Mouse (Mus musculus) MEL (cell line): ENCODE data around the gene Btnl1. TPM values are rescaled to one million over a fixed set of nuclear protein-coding genes. Genes with fewer than 3 reads are reported as not detected.

Experiments
- DNase-seq: peaks from one replicate; pipeline ENCODE4 v3.0.0; 2011; ENCODE audit warnings: low read depth, low spot score
- H3K27ac ChIP-seq: 2 replicates; pipeline ENCODE4 v1.5.1; 2012; ENCODE audit warnings: low read depth, mild to moderate bottlenecking, control low read depth, low read length, moderate library complexity; ENCODE audit not compliant: control insufficient read depth
- H3K27me3 ChIP-seq, 2 experiments: fragments of 150-350 bp in 1 of 2; sonication (generic) in 1 of 2; 2 replicates each; pipeline ENCODE4 v1.6.1; 2012; ENCODE audit warnings: low read length in 2 of 2, mild to moderate bottlenecking in 2 of 2, improper control_type of control experiment in 1 of 2, moderate library complexity in 1 of 2; ENCODE audit not compliant: insufficient read depth in 2 of 2, control insufficient read depth in 1 of 2
- H3K36me3 ChIP-seq, 2 experiments: 2 replicates each; pipeline ENCODE4 v1.6.1; 2012 to 2014; ENCODE audit warnings: low read length in 2 of 2, improper control_type of control experiment in 1 of 2, inconsistent platforms in 1 of 2, mild to moderate bottlenecking in 1 of 2; ENCODE audit not compliant: insufficient read depth in 2 of 2, control insufficient read depth in 1 of 2
- H3K4me1 ChIP-seq, 2 experiments: fragments of 150-350 bp in 1 of 2; sonication (generic) in 1 of 2; 2 replicates each; pipeline ENCODE4 v1.6.1; 2012; ENCODE audit warnings: low read length in 2 of 2, improper control_type of control experiment in 1 of 2, mild to moderate bottlenecking in 1 of 2; ENCODE audit not compliant: insufficient read depth in 2 of 2, control insufficient read depth in 1 of 2
- H3K4me3 ChIP-seq, 2 experiments: fragments of 150-350 bp in 1 of 2; sonication (generic) in 1 of 2; 2 replicates each; pipeline ENCODE4 v1.5.1; 2012; ENCODE audit warnings: low read depth in 2 of 2, low read length in 2 of 2, mild to moderate bottlenecking in 2 of 2, moderate library complexity in 2 of 2, control low read depth in 1 of 2, improper control_type of control experiment in 1 of 2; ENCODE audit not compliant: control insufficient read depth in 1 of 2, insufficient read depth in 1 of 2
- H3K79me2 ChIP-seq: 2 replicates; pipeline ENCODE4 v1.6.1; 2012; ENCODE audit warnings: mild to moderate bottlenecking, low read length, moderate library complexity; ENCODE audit not compliant: control insufficient read depth, poor library complexity, insufficient read depth
- H3K9ac ChIP-seq: 2 replicates; pipeline ENCODE4 v1.6.1; 2012; ENCODE audit warnings: low read depth, mild to moderate bottlenecking, control low read depth, low read length, moderate library complexity; ENCODE audit not compliant: control insufficient read depth, poor library complexity, severe bottlenecking
- H3K9me3 ChIP-seq: fragments of 150-350 bp; sonication (generic); replicated peaks from 2 replicates; pipeline ENCODE4 v1.6.1; 2012; ENCODE audit warnings: mild to moderate bottlenecking, low read length, improper control_type of control experiment, moderate library complexity; ENCODE audit not compliant: insufficient read depth
- CHD1 ChIP-seq: IDR thresholded peaks from 2 replicates; pipeline ENCODE4 v1.6.1; 2012; ENCODE audit warnings: low read depth, mild to moderate bottlenecking, inconsistent platforms, low read length, improper control_type of control experiment
- CHD2 ChIP-seq: IDR thresholded peaks from 2 replicates; pipeline ENCODE4 v1.6.1; 2011; ENCODE audit warnings: low read length, improper control_type of control experiment
- E2F4 ChIP-seq: IDR thresholded peaks from 2 replicates; pipeline ENCODE4 v1.6.1; 2011; ENCODE audit warnings: low read depth, low read length, improper control_type of control experiment, borderline replicate concordance
- EP300 ChIP-seq, 2 experiments: IDR thresholded peaks; 2 replicates each; pipeline ENCODE4 v1.6.1; 2011; ENCODE audit warnings: improper control_type of control experiment in 2 of 2, low read length in 2 of 2, low read depth in 1 of 2, mild to moderate bottlenecking in 1 of 2
- MYC ChIP-seq: IDR thresholded peaks from 2 replicates; pipeline ENCODE4 v1.6.1; 2011; ENCODE audit warnings: low read depth, mild to moderate bottlenecking, low read length, improper control_type of control experiment, moderate library complexity
- NRF1 ChIP-seq: IDR thresholded peaks from 2 replicates; pipeline ENCODE4 v1.6.1; 2014; ENCODE audit warnings: low read depth, mild to moderate bottlenecking, inconsistent platforms, low read length, improper control_type of control experiment, moderate library complexity; ENCODE audit not compliant: poor library complexity, insufficient read depth, severe bottlenecking
- TCF12 ChIP-seq: IDR thresholded peaks from 2 replicates; pipeline ENCODE4 v1.6.1; 2014; ENCODE audit warnings: low read depth, mild to moderate bottlenecking, inconsistent platforms, low read length, improper control_type of control experiment, moderate library complexity
- UBTF ChIP-seq: IDR thresholded peaks from 2 replicates; pipeline ENCODE4 v1.6.1; 2012; ENCODE audit warnings: low read depth, mild to moderate bottlenecking, inconsistent platforms, low read length, improper control_type of control experiment, moderate library complexity, borderline replicate concordance; ENCODE audit not compliant: insufficient read depth
- USF1 ChIP-seq: IDR thresholded peaks from 2 replicates; pipeline ENCODE4 v1.6.1; 2014; ENCODE audit warnings: low read depth, mild to moderate bottlenecking, inconsistent platforms, low read length, improper control_type of control experiment, moderate library complexity
- USF2 ChIP-seq, 2 experiments: IDR thresholded peaks; 2 replicates each; pipeline ENCODE4 v1.6.1; 2011 to 2012; ENCODE audit warnings: improper control_type of control experiment in 2 of 2, low read length in 2 of 2, borderline replicate concordance in 1 of 2, inconsistent platforms in 1 of 2, low read depth in 1 of 2, mild to moderate bottlenecking in 1 of 2; ENCODE audit not compliant: insufficient read depth in 1 of 2
- ZKSCAN1 ChIP-seq: IDR thresholded peaks from 2 replicates; pipeline ENCODE4 v1.6.1; 2012; ENCODE audit warnings: low read depth, mild to moderate bottlenecking, inconsistent platforms, low read length, improper control_type of control experiment, moderate library complexity
- polyA plus RNA-seq, 2 experiments: library from polyadenylated mRNA; stranded (reverse) in 1 of 2; unstranded in 1 of 2; fragments of >175 nt in 1 of 2; fragments of >200 nt in 1 of 2; gene quantifications; 2 replicates each; pipeline versions ENCODE4 v1.2.1 to v1.2.4; 2012; ENCODE audit warnings: low replicate concordance in 2 of 2, low read depth in 1 of 2; ENCODE audit not compliant: insufficient read length in 2 of 2, insufficient read depth in 1 of 2, missing spikeins in 1 of 2
- total RNA-seq: library from RNA; depleted of rRNA; stranded (reverse); fragments of 300-350 nt; gene quantifications from 2 replicates; pipeline ENCODE4 v1.2.3, GENCODE M21; 2012

The Btnl1 gene
- total and polyA plus RNA-seq, 3 experiments = 0.17 TPM; not detected in 2

DNA sequence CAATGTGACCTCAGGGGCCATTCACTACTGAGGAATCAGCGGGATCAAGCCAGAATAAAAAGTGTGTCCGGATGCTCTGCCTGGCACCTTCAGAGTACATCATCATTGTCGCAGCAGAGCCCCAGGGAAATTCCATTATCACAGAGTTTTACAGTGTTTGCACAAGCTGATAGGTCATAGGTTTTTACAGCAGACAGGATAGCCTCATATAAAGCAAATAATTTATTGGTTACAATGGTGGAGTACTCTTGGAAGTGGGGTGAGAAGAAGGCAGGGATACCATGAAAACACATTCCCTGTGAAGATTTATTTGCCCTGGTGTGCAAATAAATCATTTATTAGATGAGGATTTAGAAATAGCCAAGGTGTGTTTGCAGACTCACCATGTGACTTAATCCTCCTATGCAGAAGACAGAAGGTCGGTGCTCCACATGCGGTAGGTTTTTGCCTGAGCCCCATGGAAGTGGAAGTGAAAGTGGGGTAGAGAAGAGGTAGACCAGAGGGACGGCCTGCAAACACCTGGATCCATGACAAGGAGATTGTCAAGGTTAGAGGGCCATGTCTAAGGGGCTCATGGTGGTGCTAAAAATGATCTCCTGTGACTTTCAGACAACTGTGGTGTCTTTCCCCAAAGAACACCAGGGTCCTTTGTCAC lies 3.8 kb upstream of the Btnl1 start:
- Histone ChIP-seq H3K9me3 (no peaks in the 10 kb centered on the region), H3K27ac (no peak overlapping the region), H3K4me1 (no peaks in the 10 kb centered on the region), H3K4me3 (no peak overlapping the region), H3K9ac (no peak overlapping the region), H3K27me3 (peaks cover 0 to 5% of the 10 kb centered on the region in 2 experiments; a peak in 2 of 4 replicates), H3K36me3 (no peaks in the 10 kb centered on the region), H3K79me2 (no peaks in the 10 kb centered on the region)
- no peak for DNase-seq
- TF ChIP-seq MYC = no peak
- no peak for TF ChIP-seq CHD2
- TF ChIP-seq CHD1 = no peak
- no peak for TF ChIP-seq EP300 (IDR thresholded peaks at IDR 0.05; ENCODE audit: low read depth in 1 of 2, low read length in 2 of 2)
- TF ChIP-seq E2F4 = no peak
- TF ChIP-seq USF1 = no peak

DNA sequence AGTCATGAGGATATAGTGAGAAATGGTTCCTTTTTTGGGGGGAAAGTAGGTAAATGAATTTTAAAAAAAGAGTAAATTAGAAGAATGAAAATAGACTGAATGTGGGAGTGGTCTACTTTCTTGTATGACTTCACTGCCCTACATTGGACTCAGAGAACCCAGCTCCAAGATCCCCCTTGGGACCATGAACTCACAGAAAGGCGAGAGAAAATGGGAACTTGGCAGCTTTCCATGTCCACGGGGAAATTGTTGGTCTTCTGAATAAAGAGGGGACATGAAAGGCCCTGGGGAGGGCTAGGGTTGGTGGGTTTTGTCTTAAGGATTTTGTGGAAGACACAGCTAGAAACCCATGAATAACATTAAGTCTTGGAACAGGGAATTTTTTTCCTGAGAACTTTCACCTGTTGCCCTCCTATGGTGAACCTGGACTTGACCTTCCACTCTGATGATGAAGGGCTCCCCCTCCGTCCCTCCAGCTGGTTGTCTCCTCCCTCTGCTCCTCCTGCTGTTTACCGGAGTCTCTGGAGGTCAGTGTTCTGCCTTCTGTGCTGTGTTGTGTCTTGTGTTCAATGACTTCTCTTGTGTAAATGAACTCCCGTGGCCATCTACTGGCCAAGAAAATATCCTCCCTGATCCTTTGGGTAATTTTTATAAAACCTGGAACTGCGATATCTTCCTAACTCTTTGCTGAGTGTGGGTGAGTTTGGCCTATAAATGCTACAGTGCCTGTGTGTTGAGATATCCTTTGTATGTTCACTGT lies 698 bp downstream of the Btnl1 start:
- DNase-seq = no peak
- no peak overlapping the region for H3K27ac ChIP-seq
- H3K27me3 ChIP-seq = peaks cover 0 to 3% of the 10 kb centered on the region in 2 experiments; a peak in 2 of 4 replicates
- TF ChIP-seq NRF1 (no peak), UBTF (no peak), TCF12 (no peak), CHD1 (no peak), EP300 (IDR thresholded peaks at IDR 0.05; ENCODE audit: low read depth in 1 of 2, low read length in 2 of 2) (no peak), ZKSCAN1 (no peak), E2F4 (no peak), USF2 (IDR thresholded peaks at IDR 0.05; ENCODE audit: borderline replicate concordance in 1 of 2, insufficient read depth in 1 of 2, low read depth in 1 of 2, low read length in 2 of 2) (no peak)
- TF ChIP-seq, all 39 proteins: peak for 0
- Histone ChIP-seq H3K9me3 (no peaks in the 10 kb centered on the region), H3K4me3 (no peak overlapping the region), H3K4me1 (no peaks in the 10 kb centered on the region), H3K36me3 (no peaks in the 10 kb centered on the region), H3K9ac (no peak overlapping the region), H3K79me2 (no peaks in the 10 kb centered on the region)
